Mouse (Mus musculus) CH12F3 (cell line): Measurements from ENCODE around the gene Upk1b.

Source experiments
- in situ Hi-C: fragments of 300-500 bp; cut with MboI; formaldehyde crosslinking; loops from 2 replicates; pipeline ENCODE4 v1.14.3; 2020; ENCODE audit warnings: low sequenced_read_pairs

The Upk1b gene

DNA sequence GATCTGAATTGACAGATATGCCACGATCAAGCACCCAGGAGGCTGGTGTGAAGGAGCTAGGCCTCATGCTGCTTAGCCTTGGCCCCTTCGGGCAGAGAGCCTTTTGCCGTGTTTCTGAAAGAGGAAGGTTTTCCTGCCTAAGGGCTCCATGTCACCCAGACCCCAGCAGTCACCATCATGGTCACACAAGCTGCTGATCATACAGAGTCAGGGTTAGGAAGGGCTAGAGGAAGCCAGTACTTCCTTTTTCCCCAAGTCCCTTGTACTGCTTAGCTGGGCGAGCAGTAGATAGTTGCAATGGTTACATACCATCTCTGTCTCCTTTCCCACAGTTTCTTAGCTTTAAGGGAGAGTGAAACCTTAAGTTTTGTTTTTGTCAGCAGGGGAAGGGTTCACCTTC, 36.6 kb downstream of the Upk1b start:
- in situ Hi-C loops: no loop called here

DNA sequence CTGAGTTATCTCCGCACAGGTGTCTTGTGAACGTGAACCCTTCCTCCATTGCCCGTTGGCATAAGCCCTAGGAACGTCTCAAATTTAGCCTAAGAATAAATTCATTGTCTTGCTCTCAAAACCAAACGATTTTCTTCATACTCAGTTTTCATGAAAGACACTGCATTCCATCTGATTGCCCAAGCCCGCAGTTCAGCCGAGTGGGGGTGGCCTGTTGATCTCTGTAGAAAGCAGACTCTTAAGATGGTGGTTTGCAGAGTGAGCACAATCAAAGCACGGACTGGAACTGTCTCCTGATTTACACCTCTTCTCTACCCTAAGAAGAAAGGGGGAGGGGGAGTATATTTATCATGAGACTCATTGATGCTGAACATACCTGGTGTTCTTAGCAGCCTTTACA, 37.7 kb downstream of the Upk1b start:
- in situ Hi-C loops: no loop called here

DNA sequence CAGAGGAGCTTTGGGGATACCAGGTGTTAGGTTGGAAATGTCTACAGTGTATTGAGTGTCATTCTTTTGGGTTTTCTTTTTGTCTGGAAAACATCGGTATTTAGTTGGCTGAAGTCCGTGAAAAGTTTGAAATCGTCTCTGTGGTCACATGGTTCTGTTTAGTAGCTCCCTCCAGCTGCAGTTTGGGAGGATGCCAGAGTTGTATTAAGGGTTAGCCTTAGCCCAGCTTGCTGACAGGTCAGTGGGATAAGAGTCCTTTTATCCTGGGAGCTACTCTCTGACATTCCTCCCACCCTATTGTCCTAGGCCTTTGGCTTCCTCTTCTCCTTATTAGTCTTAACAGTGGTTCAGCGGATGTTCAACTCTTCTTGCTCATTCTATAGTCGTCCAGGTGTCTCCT, 38.2 kb downstream of the Upk1b start:
- in situ Hi-C loops: no loop called here

- in situ Hi-C loops: no loop called here
Observed at GRCm38 (mm10) chr16:38760834-38761375, 39.2 kb downstream of the Upk1b start.

- in situ Hi-C loops: no loop called here
Observed at GRCm38 (mm10) chr16:38760239-38760638, 39.9 kb downstream of the Upk1b start.

DNA sequence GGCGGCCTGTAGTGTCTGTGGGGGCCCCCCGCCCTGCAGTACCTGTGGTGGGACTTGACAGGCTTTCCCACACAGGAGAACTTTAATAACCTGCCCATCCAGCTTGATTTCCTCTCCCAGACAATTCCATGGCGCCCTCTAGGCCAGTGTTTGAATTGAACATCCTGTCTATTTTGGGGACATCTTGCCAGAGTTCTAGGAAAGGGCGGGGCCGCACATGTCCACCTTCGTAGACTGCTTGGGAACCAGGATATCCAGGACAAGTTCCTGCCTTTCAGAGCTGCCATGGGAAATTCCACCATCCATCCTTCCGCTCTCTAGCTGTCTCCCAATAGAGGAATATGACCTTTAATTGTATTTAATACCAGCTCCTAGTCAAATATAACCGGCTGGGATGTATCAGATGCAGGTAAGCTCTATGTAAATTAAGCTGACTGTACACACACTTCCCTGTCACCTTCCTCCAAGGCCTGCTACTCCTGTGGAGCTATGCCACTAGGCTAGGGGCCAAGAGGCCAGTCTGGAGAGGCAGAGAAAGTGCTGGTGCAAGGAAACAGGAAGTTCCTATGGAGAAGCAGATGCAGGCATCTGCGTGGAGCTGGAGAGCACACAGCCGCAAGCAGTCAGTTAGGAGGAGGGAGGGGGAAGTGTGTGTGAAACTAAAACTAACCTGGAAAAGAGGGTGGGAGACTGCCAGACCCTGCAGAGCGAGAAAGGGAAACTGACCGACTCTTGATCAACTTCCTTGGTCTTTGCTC, 41.8 kb downstream of the Upk1b start:
- in situ Hi-C loops: no loop called here

DNA sequence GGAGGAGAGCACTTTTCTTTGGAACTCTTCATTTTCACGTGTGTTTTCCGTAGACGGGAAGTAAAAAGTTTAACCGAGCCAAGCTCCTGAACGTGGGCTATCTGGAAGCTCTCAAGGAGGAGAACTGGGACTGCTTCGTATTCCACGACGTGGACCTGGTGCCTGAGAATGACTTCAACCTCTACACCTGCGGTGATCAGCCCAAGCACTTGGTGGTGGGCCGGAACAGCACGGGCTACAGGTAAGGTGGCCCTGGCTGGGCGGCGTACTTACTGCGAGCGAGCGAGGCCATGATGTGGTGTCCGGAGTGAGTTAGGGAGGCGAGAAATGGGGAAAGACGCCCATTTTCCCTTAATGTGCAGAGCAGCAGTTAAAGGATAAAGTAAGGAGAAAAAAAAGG, 42.5 kb downstream of the Upk1b start:
- in situ Hi-C loops: no loop called here

GRCm38 (mm10) chr16:38756572-38756971, 43.6 kb downstream of the Upk1b start:
- in situ Hi-C loops: no loop called here

DNA sequence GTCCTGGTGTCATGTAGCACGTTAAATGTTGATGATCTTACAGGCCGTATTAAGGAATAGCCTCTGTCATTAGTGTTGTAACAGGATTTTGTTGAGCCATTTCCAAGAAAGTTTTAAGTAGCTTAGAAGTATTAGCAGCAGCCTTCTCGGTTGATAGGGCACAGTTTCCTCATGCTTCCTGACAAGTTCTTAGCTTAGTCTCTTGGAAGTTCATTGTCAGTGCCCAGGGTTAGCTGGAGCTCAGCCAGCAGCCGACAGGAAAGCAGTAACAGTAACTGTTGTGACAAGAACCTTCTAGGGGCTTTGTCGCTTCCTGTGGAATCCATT, 44.0 kb downstream of the Upk1b start:
- in situ Hi-C loops: no loop called here

DNA sequence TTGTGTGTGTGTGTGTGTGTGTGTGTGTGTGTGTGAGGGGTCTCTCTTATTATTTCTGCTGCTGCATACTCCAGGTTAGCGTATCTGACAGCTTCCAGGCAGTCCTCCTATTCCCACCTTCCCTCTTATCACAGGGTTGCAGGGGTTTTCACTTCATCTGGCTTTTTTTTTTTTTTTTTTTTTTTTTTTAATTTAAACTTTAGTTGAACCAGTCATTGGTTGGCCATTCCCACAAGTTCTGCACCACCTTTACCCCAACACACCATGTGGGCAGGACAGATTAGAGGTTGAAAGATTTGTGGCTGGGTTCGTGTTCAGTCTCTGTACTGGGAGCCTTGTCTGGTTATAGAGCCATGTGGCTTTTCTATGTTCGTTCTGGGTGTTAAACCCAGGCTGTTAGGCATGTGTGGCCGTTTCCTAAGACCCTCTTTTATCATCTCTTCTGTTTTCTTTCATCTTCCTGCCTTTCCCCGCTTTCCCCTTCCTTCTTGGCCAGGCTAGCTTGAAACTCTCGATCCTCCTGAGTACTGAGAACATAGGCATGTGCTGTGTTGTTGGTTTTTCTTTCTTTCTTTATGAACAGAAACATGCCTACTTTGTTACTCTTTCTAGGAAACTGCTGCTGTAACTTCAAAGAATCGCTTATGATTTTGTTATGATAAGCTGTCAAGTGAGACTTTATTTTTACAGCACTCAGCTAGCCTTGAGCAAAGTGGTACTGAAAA, 44.5 kb downstream of the Upk1b start:
- in situ Hi-C loops: no loop called here

GRCm38 (mm10) chr16:38753631-38754030, 46.5 kb downstream of the Upk1b start:
- in situ Hi-C loops: no loop called here

GRCm38 (mm10) chr16:38750803-38751202, 49.3 kb downstream of the Upk1b start:
- in situ Hi-C loops: no loop called here

GRCm38 (mm10) chr16:38743941-38744673, 56.0 kb downstream of the Upk1b start:
- in situ Hi-C loops: loop anchor here (25.0 kb wide), 1 partner anchor 407 kb away; the partner anchor contains the start of genes Cox17, Gm21987 and Maats1

DNA sequence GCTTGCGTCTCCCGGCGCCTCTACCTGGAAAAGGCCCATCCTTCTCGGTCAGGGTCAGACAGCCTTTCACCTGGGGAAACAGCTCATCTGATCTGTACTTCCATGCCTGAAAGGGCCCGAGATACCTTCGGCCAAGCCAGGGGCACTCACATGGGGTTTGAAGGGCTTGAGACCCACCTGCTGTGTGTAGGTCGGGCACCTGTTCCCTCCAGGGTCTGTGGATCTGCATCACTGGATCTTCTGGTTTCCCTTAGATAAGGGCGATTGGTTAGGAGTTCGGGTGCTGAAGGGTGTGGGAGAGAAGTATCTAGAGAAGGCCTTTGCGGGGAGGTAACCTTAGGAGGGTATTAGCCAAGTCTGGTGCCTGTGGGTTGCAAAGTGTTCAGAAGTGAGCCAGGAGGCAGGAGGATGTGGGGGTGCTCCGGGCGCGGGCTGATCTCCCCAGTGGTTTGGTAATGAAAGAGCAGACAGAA, 57.4 kb downstream of the Upk1b start:
- in situ Hi-C loops: loop anchor here (25.0 kb wide), 1 partner anchor 405 kb away; the partner anchor contains the start of genes Cox17, Gm21987 and Maats1

GRCm38 (mm10) chr16:38742113-38742658, 57.9 kb downstream of the Upk1b start, which contains the start of gene B4galt4:
Gene B4galt4, plus strand, starts transcription at chr16:38742264.
- in situ Hi-C loops: loop anchor here (25.0 kb wide), 1 partner anchor 405 kb away; the partner anchor contains the start of genes Cox17, Gm21987 and Maats1

DNA sequence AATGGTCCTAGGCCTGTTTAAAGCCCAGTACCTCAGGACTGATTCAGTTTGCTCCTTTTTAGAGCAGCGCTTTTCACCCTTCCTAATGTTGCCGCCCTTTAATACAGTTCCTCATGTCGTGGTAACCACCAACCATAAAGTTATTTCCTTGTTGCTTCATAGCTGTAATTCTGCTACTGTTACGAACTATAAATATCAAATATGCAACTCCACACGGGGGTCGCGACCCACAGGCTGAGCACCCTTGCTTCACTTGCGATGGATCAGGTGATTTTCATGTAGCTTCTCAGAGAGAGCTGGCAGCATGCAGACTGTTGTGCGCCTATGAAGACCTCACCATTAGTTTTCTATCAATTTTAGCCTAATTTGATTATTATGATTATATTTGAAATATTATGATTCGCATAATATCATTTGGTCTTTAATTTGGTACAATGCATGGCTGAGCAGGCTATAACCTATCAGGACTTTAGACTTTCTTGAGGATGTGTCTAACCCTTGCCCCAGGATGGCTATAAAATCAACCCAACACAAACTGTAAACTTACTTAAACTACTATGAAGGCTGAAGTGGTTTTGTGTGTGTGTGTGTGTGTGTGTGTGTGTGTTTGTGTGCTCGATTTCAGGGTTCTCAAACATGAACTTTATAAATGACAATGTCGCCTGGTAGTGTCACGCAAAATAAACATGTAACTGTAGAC, 58.8 kb downstream of the Upk1b start:
- in situ Hi-C loops: loop anchor here (25.0 kb wide), 1 partner anchor 404 kb away; the partner anchor contains the start of genes Cox17, Gm21987 and Maats1

GRCm38 (mm10) chr16:38730921-38731320, 69.2 kb downstream of the Upk1b start:
- in situ Hi-C loops: loop anchor here (25.0 kb wide), 1 partner anchor 394 kb away; the partner anchor contains the start of genes Cox17, Gm21987 and Maats1

GRCm38 (mm10) chr16:38729610-38730288, 70.4 kb downstream of the Upk1b start:
- in situ Hi-C loops: loop anchor here (25.0 kb wide), 1 partner anchor 392 kb away; the partner anchor contains the start of genes Cox17, Gm21987 and Maats1

DNA sequence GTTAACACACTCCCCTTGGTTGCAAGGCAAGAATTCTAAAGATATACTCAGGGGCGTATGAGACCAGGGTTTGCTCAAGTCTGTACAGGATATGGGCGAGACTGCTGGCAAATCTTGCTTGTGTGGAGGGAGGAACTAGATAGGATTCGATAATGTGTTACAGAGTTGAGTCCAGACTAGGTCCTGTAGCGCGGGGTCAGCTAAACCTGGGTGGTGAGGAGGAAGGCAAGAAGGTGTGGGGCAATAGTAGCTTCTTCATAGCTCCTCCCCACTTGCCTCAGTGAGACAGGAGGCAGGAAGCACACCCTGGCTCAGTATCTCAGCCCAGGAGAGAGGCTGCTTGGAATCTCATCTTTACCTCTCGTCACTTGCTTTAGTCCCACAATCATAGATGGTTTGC, 71.0 kb downstream of the Upk1b start:
- in situ Hi-C loops: loop anchor here (25.0 kb wide), 1 partner anchor 392 kb away; the partner anchor contains the start of genes Cox17, Gm21987 and Maats1
